Mouse (Mus musculus): ENCODE data around the gene Abcb1a. TPM values are rescaled to one million over a fixed set of nuclear protein-coding genes. Genes with fewer than 3 reads are reported as not detected.

Abcb1a gene
- polyA plus RNA-seq (2015; fragmentation: Nextera tagmentation; extraction: Ambion mirVana): 1.6 and 2.1 TPM in 2 replicates

GRCm38 (mm10) chr5:8659911-8660737 lies at the start of gene Abcb1a:
Gene Abcb1a, plus strand, starts transcription at chr5:8660077.
- WGBS: 7% methylated on average over 37 of the region's 37 CpGs
- H3K4me3 ChIP-seq: peak within 1 kb of the TSS; percentile 47
- H3K9me3 ChIP-seq: no peaks in the 10 kb centered on the region
- H3K27me3 ChIP-seq: no peaks in the 10 kb centered on the region
- 0 out of 2 replicates have a peak within 1 kb of the TSS, but pooled peaks have one; percentile 26 for H3K9ac ChIP-seq
- H3K27ac ChIP-seq (replicated peaks): no peak within 1 kb of the TSS
- peak within 1 kb of the TSS; percentile 92 for H3K4me2 ChIP-seq
- H3K36me3 ChIP-seq: no peaks in the 10 kb centered on the region
- H3K4me1 ChIP-seq (replicated peaks): peaks cover 8% of the 10 kb centered on the region
- peak; percentile 69; the same call in 1 of the 2 replicates for ATAC-seq (ENCODE audit: low FRiP score, low read depth)

GRCm38 (mm10) chr5:8622071-8622595 lies 37.7 kb upstream of the Abcb1a start:
- Histone ChIP-seq H3K9me3 (no peaks in the 10 kb centered on the region), H3K36me3 (no peaks in the 10 kb centered on the region), H3K9ac (peak overlapping the region; percentile 97), H3K27me3 (no peaks in the 10 kb centered on the region), H3K27ac (replicated peaks) (peak overlapping the region; percentile 94), H3K4me1 (replicated peaks) (0 out of 2 replicates have a peak, but pooled peaks cover 6% of the 10 kb centered on the region), H3K4me2 (peak overlapping the region; percentile 72), H3K4me3 (peak overlapping the region; percentile 89)
- under 1% methylated on average over 43 of the region's 49 CpGs for WGBS
- ATAC-seq (ENCODE audit: low FRiP score, low read depth): peak; percentile 73; the same call in 1 of the 2 replicates

GRCm38 (mm10) chr5:8622596-8623231 lies 37.2 kb upstream of the Abcb1a start, which contains the start of gene Rundc3b:
Gene Rundc3b, minus strand, starts transcription at chr5:8622952.
- Histone ChIP-seq H3K36me3 (no peaks in the 10 kb centered on the region), H3K4me1 (replicated peaks) (0 out of 2 replicates have a peak, but pooled peaks cover 6% of the 10 kb centered on the region), H3K4me3 (peak within 1 kb of the TSS; percentile 89), H3K9me3 (no peaks in the 10 kb centered on the region), H3K27ac (replicated peaks) (peak within 1 kb of the TSS; percentile 94), H3K4me2 (peak within 1 kb of the TSS; percentile 72), H3K9ac (peak within 1 kb of the TSS; percentile 97), H3K27me3 (no peaks in the 10 kb centered on the region)
- ATAC-seq (ENCODE audit: low FRiP score, low read depth): peak; percentile 99
- 0% methylated on average over 54 of the region's 74 CpGs for WGBS

- Histone ChIP-seq H3K9ac (no peak overlapping the region), H3K27ac (replicated peaks) (no peak overlapping the region), H3K4me1 (replicated peaks) (no peaks in the 10 kb centered on the region), H3K4me3 (no peak overlapping the region), H3K9me3 (no peaks in the 10 kb centered on the region), H3K4me2 (no peak overlapping the region), H3K36me3 (no peaks in the 10 kb centered on the region), H3K27me3 (no peaks in the 10 kb centered on the region)
- 86% methylated on average over 3 of the region's 3 CpGs for WGBS
- no peak for ATAC-seq (ENCODE audit: low FRiP score, low read depth)
These were observed 27.0 kb upstream of the Abcb1a start for GRCm38 (mm10) chr5:8632901-8633300.

DNA sequence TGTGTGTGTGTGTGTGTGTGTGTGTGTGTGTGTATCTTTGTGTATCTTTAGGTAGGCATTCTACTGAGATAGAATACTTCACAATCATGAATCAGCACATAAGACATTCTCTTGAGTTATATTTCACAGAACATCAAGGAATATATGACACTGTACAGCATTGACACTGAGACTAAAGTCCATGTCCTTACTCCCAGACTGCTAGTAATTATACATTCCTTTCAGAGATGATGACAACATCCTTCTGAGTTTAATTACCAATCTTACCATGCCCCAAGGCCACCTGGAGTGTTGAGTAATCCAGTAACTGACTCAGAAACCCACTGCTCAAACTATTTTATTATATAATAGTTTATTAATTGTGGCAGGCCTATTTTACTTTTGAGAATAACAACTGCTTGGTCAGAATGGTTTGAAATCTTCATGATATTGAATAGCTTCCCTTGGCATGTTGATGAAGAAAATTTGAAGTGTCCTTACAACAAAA lies 25.3 kb upstream of the Abcb1a start:
- H3K4me3 ChIP-seq: no peak overlapping the region
- no peak overlapping the region for H3K27ac ChIP-seq (replicated peaks)
- H3K9ac ChIP-seq: no peak overlapping the region
- H3K36me3 ChIP-seq: no peaks in the 10 kb centered on the region
- H3K4me1 ChIP-seq (replicated peaks): no peaks in the 10 kb centered on the region
- no peak overlapping the region for H3K4me2 ChIP-seq
- no peaks in the 10 kb centered on the region for H3K27me3 ChIP-seq
- H3K9me3 ChIP-seq: no peaks in the 10 kb centered on the region
- ATAC-seq (ENCODE audit: low FRiP score, low read depth): no peak

DNA sequence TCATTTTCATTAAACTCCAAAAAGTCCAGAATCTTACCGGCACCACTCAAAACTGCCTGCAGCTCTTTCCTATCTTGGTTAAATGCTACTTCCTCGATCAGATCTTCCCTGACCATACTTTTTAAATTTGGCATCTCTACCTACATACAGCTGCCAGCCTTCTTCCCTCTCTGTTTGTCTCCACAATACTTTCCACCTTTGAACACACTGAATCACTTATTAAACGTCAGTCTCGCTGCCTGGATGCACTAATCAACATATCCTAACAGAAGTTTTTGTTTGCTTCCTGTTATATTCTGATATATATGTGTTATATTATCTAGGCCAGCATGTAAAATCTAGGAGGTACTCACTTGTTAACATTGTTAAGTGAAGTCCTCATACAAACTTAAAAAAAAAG lies 11.6 kb upstream of the Abcb1a start:
- Histone ChIP-seq H3K9ac (no peak overlapping the region), H3K4me2 (no peak overlapping the region), H3K9me3 (no peaks in the 10 kb centered on the region), H3K27ac (replicated peaks) (no peak overlapping the region), H3K36me3 (no peaks in the 10 kb centered on the region), H3K27me3 (no peaks in the 10 kb centered on the region), H3K4me3 (no peak overlapping the region), H3K4me1 (replicated peaks) (no peaks in the 10 kb centered on the region)
- 76% methylated on average over 4 of the region's 4 CpGs for WGBS
- ATAC-seq (ENCODE audit: low FRiP score, low read depth): no peak

- no peak for ATAC-seq (ENCODE audit: low FRiP score, low read depth)
- Histone ChIP-seq H3K4me2 (no peak overlapping the region), H3K9me3 (no peaks in the 10 kb centered on the region), H3K27ac (replicated peaks) (no peak overlapping the region), H3K27me3 (no peaks in the 10 kb centered on the region), H3K4me3 (no peak overlapping the region), H3K9ac (no peak overlapping the region), H3K4me1 (replicated peaks) (no peaks in the 10 kb centered on the region), H3K36me3 (no peaks in the 10 kb centered on the region)
These were observed 11.1 kb upstream of the Abcb1a start for GRCm38 (mm10) chr5:8648774-8649173.

DNA sequence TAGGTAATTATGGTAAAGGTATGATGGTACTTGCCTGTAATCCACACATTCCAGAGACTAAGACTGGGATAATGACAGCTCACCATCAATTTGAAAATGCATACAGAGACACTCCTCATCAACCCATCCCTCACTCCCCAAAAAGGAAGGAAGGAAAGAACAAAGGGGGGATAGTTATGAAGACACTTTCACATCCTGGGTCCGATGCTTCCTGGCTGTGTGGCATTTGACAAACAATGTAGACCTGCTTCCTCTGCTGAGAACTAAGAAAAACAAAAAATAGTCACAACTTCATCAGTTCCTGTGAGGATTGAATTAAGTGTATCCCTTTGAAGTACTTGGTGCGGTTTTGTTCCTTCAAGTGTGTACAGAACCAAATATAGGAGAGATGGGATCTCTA lies 7.8 kb upstream of the Abcb1a start:
- ATAC-seq (ENCODE audit: low FRiP score, low read depth): no peak
- H3K27ac ChIP-seq (replicated peaks): no peak overlapping the region
- 88% methylated on average over 2 of the region's 2 CpGs for WGBS
- H3K4me1 ChIP-seq (replicated peaks): no peaks in the 10 kb centered on the region
- H3K9me3 ChIP-seq: no peaks in the 10 kb centered on the region
- no peak overlapping the region for H3K9ac ChIP-seq
- no peaks in the 10 kb centered on the region for H3K27me3 ChIP-seq
- no peaks in the 10 kb centered on the region for H3K36me3 ChIP-seq
- H3K4me2 ChIP-seq: no peak overlapping the region
- H3K4me3 ChIP-seq: no peak overlapping the region

- Histone ChIP-seq H3K27ac (replicated peaks) (no peak overlapping the region), H3K36me3 (no peaks in the 10 kb centered on the region)
- no peak for ATAC-seq (ENCODE audit: low FRiP score, low read depth)
These were observed 868 bp downstream of the Abcb1a start for GRCm38 (mm10) chr5:8660738-8661151.

GRCm38 (mm10) chr5:8664678-8665077 lies 4.8 kb downstream of the Abcb1a start:
- peaks cover 8% of the 10 kb centered on the region for H3K4me1 ChIP-seq (replicated peaks)
- no peak overlapping the region for H3K27ac ChIP-seq (replicated peaks)
- H3K9ac ChIP-seq: no peak overlapping the region
- no peaks in the 10 kb centered on the region for H3K9me3 ChIP-seq
- ATAC-seq (ENCODE audit: low FRiP score, low read depth): no peak
- WGBS: 79% methylated on average over 3 of the region's 3 CpGs
- no peaks in the 10 kb centered on the region for H3K36me3 ChIP-seq
- no peak overlapping the region for H3K4me2 ChIP-seq
- H3K27me3 ChIP-seq: no peaks in the 10 kb centered on the region
- no peak overlapping the region for H3K4me3 ChIP-seq

More at GRCm38 (mm10) chr5:8660738-8661151, 868 bp downstream of the Abcb1a start:
- 67% methylated on average over 10 of the region's 10 CpGs for WGBS
- Histone ChIP-seq H3K4me2 (peak overlapping the region; percentile 92), H3K9me3 (no peaks in the 10 kb centered on the region), H3K4me1 (replicated peaks) (peaks cover 8% of the 10 kb centered on the region), H3K9ac (no peak overlapping the region), H3K4me3 (peak overlapping the region; percentile 47), H3K27me3 (no peaks in the 10 kb centered on the region)

- Histone ChIP-seq H3K9ac (no peak overlapping the region), H3K4me2 (no peak overlapping the region), H3K9me3 (no peaks in the 10 kb centered on the region), H3K4me1 (replicated peaks) (no peaks in the 10 kb centered on the region), H3K4me3 (no peak overlapping the region), H3K36me3 (no peaks in the 10 kb centered on the region), H3K27me3 (no peaks in the 10 kb centered on the region), H3K27ac (replicated peaks) (no peak overlapping the region)
- WGBS: 83% methylated on average over 9 of the region's 9 CpGs
- no peak for ATAC-seq (ENCODE audit: low FRiP score, low read depth)
These were observed 8.0 kb downstream of the Abcb1a start for GRCm38 (mm10) chr5:8667758-8668474.

Measured in hindbrain, embryonic 15.5 days (tissue).